Mouse (Mus musculus) liver, embryonic 14.5 days (tissue): ENCODE results near the gene Aqp6. TPM values are rescaled to one million over a fixed set of nuclear protein-coding genes. Genes with fewer than 3 reads are reported as not detected.

Experiments used
- ATAC-seq: fragments of 200-750 bp; cut with Nextera tagmentation; 2 replicates; pipeline ENCODE4 v1.8.0; 2017; ENCODE audit warnings: moderate number of reproducible peaks, mild to moderate bottlenecking, moderate library complexity; ENCODE audit not compliant: insufficient read depth
- DNase-seq, 3 experiments: peaks; one replicate each; pipeline ENCODE4 v3.0.0-alpha.2; 2012 to 2013; ENCODE audit warnings: low read depth in 3 of 3, low spot score in 3 of 3
- H3K27ac ChIP-seq: fragments of 300-500 bp; sonication (generic); 2 replicates; pipeline ENCODE4 v1.5.1; 2014; ENCODE audit warnings: moderate library complexity, mild to moderate bottlenecking, control low read depth, inconsistent platforms
- H3K27me3 ChIP-seq: fragments of 300-500 bp; sonication (generic); 2 replicates; pipeline ENCODE4 v1.6.1; 2014; ENCODE audit warnings: mild to moderate bottlenecking, low read length, moderate library complexity; ENCODE audit not compliant: control insufficient read depth, insufficient read depth
- H3K36me3 ChIP-seq: fragments of 300-500 bp; sonication (generic); replicated peaks from 2 replicates; pipeline ENCODE4 v1.6.1; 2014; ENCODE audit warnings: low read depth; ENCODE audit not compliant: control insufficient read depth, insufficient read depth
- H3K4me1 ChIP-seq, 2 experiments: fragments of 200-500 bp in 1 of 2; fragments of 300-500 bp in 1 of 2; sonication (generic) in 1 of 2; replicated peaks; 2 replicates each; pipeline ENCODE4 v1.6.1; 2012 to 2014; ENCODE audit warnings: antibody characterized with exemption in 1 of 2, inconsistent platforms in 1 of 2, low read length in 1 of 2; ENCODE audit not compliant: control insufficient read depth in 2 of 2, insufficient read depth in 2 of 2
- H3K4me2 ChIP-seq: fragments of 300-500 bp; sonication (generic); 2 replicates; pipeline ENCODE4 v1.6.1; 2014; ENCODE audit warnings: low read depth, mild to moderate bottlenecking, control low read depth, moderate library complexity
- H3K4me3 ChIP-seq, 2 experiments: fragments of 200-500 bp in 1 of 2; fragments of 300-500 bp in 1 of 2; sonication (generic) in 1 of 2; 2 replicates each; pipeline ENCODE4 v1.5.1; 2012 to 2014; ENCODE audit warnings: low read depth in 2 of 2, low read length in 2 of 2, mild to moderate bottlenecking in 2 of 2, control low read depth in 1 of 2, inconsistent platforms in 1 of 2, moderate library complexity in 1 of 2; ENCODE audit not compliant: insufficient read depth in 1 of 2
- H3K9ac ChIP-seq: fragments of 300-500 bp; sonication (generic); replicated peaks from 2 replicates; pipeline ENCODE4 v1.6.1; 2014; ENCODE audit warnings: mild to moderate bottlenecking, control low read depth, moderate library complexity
- H3K9me3 ChIP-seq: fragments of 300-500 bp; sonication (generic); 2 replicates; pipeline ENCODE4 v1.6.1; 2016; ENCODE audit warnings: low read length, mixed read lengths; ENCODE audit not compliant: control insufficient read depth
- CTCF ChIP-seq: IDR thresholded peaks from 2 replicates; pipeline ENCODE4 v1.5.1; 2016; ENCODE audit warnings: antibody characterized with exemption, low read depth, control low read depth
- EP300 ChIP-seq: IDR thresholded peaks from 2 replicates; pipeline ENCODE4 v1.6.1; 2016; ENCODE audit warnings: antibody characterized with exemption, low read depth
- WGBS: fragments of 180-500 bp; shearing (Covaris S2); extraction: QIAGEN DNeasy Blood & Tissue Kit; methylation state at CpG from one replicate; pipeline ENCODE4 v1.1.7; 2014; ENCODE audit not compliant: insufficient replicate concordance; 5-methylcytosine and 5-hydroxymethylcytosine counted together
- polyA plus RNA-seq, 2 experiments: library from polyadenylated mRNA; depleted of rRNA in 1 of 2; stranded (reverse) in 1 of 2; unstranded in 1 of 2; fragments of >200 nt; fragmentation: Nextera tagmentation in 1 of 2; extraction: Ambion mirVana in 1 of 2; gene quantifications; 2 replicates each; pipeline versions ENCODE4 v1.2.1 to v1.2.3; 2012 to 2014

Aqp6 gene
- polyA plus RNA-seq, 2 experiments = not detected

DNA sequence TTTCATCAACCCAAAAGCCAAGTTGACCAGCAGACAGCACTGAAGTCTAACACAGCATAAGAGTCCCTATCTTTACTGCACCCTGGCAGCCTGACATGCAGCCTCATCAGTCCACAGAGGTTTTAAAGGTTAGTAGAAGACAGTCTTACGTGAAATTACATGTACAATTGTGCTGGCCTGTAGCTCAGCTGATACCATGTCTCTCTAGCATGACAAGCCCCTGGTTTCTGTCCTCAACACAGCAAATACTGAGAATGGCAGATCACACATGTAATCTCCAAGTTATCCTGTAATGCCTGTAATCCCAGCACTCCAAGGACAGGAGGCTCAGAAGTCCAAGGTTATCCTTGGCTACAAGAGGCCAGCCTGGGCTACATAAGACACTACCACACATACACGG is 49.1 kb downstream of the Aqp6 start:
- peaks cover 28% of the 10 kb centered on the region for H3K27me3 ChIP-seq
- peak overlapping the region; percentile 88 for H3K4me2 ChIP-seq
- peak overlapping the region; percentile 97 for H3K9ac ChIP-seq
- 25% methylated on average over 2 of the region's 2 CpGs for WGBS
- DNase-seq = no peak
- ATAC-seq = no peak
- H3K9me3 ChIP-seq = no peaks in the 10 kb centered on the region
- H3K4me3 ChIP-seq = peak overlapping the region; percentile 89 to 95
- H3K4me1 ChIP-seq = peaks cover 32% of the 10 kb centered on the region in 2 experiments
- H3K27ac ChIP-seq = peak overlapping the region; percentile 39
- no peak for TF ChIP-seq CTCF
- no peak for TF ChIP-seq EP300
- H3K36me3 ChIP-seq = peaks cover 3% of the 10 kb centered on the region; the same call in 1 of the 2 replicates

DNA sequence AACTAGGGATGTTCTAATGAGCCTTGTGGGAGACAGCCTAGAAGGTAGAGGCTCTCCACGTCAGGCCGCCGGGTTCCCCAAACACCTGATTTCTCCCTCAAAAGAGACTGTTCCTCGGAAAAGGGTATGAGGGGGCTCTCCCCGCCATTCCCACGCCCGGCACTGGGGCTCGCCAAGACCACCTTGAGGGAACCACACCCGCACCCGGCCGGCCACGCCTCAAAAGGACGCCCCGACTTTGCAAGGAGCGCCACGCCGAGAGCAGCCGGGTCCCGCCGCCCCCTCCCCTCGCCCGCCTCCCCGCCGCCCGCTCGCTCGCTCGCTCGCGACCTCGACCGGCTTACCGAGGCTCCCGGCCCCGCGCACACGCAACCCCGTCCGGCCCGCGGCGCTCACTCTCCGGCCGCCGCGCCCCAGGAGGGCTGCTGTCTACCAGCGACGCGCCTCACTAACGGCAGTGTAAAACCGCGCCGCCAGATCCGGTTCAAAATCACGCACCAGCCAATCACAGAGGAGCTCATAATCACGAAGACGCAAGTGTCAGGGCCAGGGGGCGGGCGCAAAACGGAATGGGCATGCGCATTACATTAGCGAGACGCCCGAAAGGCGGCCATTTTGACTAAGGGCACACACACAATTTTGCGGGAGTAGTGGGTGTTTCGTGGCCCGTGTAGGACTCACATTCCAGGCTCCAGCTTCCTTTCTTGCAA is 50.1 kb downstream of the Aqp6 start, which contains the start of gene Racgap1:
Gene Racgap1, minus strand, starts transcription at position 494 of the 710 bp plus-strand sequence.
- Histone ChIP-seq H3K4me3 (peak within 1 kb of the TSS; percentile 89 to 95), H3K4me1 (peaks cover 31 to 32% of the 10 kb centered on the region in 2 experiments), H3K9ac (peak within 1 kb of the TSS; percentile 97), H3K36me3 (peaks cover 3% of the 10 kb centered on the region; the same call in 1 of the 2 replicates), H3K27me3 (peaks cover 38% of the 10 kb centered on the region), H3K9me3 (no peaks in the 10 kb centered on the region), H3K4me2 (peak within 1 kb of the TSS; percentile 88), H3K27ac (peak within 1 kb of the TSS; percentile 71)
- WGBS = under 1% methylated on average over 62 of the region's 68 CpGs
- peak; percentile 96 to 98 (median 97) for DNase-seq
- no peak for TF ChIP-seq CTCF
- no peak for TF ChIP-seq EP300
- ATAC-seq = peak; percentile 98

DNA sequence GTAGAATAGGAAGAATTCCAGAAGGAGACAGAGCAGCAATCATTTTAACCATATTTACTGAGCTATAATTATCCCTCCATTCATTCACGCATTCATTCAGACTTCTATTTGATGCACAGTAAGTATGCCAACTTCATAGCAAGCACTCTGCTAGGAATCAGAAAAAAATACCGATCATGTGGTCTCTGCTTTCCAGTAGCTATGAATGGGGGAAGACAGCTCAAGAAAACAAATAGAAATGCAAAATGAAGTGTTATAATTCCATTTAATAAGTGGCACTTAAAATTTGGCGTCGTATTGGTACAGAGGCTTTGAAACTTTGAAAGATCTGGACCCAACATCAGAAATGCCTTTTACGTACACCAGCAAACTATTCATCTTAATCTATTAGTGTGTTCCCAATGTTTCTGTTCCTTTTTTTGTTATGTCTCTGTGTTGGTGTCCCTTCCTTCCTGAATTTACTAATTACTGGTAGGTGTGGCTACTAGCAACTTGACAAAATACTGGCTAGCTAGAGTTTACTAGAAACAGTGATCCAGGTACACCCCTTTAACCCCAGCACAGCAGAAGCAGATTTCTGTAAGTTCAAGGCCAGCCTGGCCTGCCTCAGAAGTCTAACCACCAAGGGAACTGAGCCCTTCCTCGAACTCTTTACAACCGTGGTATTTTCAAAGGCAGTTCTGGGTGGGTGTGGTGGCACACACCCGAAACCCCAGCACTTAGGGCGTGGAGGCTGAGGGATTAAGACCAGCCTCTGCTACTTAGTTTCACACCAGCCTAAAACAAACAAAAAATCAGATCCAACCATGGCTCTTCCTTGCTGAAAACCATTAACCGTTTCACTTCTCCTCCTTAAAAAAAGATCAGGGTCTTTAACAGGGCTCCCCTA is 51.0 kb downstream of the Aqp6 start:
- 51% methylated on average over 10 of the region's 10 CpGs for WGBS

DNA sequence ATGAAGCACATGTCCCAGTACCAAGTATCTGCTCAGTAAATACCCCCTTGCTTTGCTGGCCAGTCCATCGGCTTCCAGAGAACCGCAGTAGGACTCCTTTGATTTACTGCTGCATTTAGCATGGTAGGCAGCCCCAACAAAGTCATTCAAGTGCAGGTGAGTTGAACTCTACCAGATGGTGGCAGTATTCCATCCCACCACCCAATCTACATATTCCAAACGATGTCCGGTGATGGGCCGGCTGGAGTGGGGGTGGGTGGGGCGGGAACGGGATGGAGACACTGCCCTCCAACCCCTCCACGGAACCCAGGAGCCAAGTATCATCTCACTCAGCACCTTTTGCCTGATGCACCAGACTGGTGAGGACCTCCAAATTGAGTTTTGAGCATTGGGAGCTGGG is 52.1 kb downstream of the Aqp6 start:
- peaks cover 3% of the 10 kb centered on the region; the same call in 1 of the 2 replicates for H3K36me3 ChIP-seq
- H3K27me3 ChIP-seq = peaks cover 46% of the 10 kb centered on the region

More for the DNA sequence above, 51.0 kb downstream of the Aqp6 start:
- Histone ChIP-seq H3K36me3 (peaks cover 3% of the 10 kb centered on the region; the same call in 1 of the 2 replicates), H3K4me1 (peaks cover 29 to 32% of the 10 kb centered on the region in 2 experiments), H3K27ac (no peak overlapping the region), H3K9me3 (no peaks in the 10 kb centered on the region), H3K27me3 (peaks cover 46% of the 10 kb centered on the region), H3K9ac (peak overlapping the region; percentile 49; the same call in 1 of the 2 replicates), H3K4me3 (peak overlapping the region; percentile 41 to 95; a peak in 3 of 4 replicates), H3K4me2 (peak overlapping the region; percentile 88)
- TF ChIP-seq EP300 (no peak), CTCF (no peak)
- DNase-seq = no peak
- no peak for ATAC-seq

More for the DNA sequence above, 52.1 kb downstream of the Aqp6 start:
- H3K4me3 ChIP-seq = no peak overlapping the region
- ATAC-seq (no peak), DNase-seq (no peak)
- peaks cover 29 to 32% of the 10 kb centered on the region in 2 experiments for H3K4me1 ChIP-seq
- 12% methylated on average over 8 of the region's 8 CpGs for WGBS
- no peak overlapping the region for H3K9ac ChIP-seq
- H3K4me2 ChIP-seq = peak overlapping the region; percentile 33; the same call in 1 of the 2 replicates
- no peaks in the 10 kb centered on the region for H3K9me3 ChIP-seq
- TF ChIP-seq EP300 (no peak), CTCF (peak; percentile 34; the same call in 1 of the 2 replicates)
- no peak overlapping the region for H3K27ac ChIP-seq
